Mouse (Mus musculus): ENCODE data around the gene Dhrs4.

The Dhrs4 gene

DNA sequence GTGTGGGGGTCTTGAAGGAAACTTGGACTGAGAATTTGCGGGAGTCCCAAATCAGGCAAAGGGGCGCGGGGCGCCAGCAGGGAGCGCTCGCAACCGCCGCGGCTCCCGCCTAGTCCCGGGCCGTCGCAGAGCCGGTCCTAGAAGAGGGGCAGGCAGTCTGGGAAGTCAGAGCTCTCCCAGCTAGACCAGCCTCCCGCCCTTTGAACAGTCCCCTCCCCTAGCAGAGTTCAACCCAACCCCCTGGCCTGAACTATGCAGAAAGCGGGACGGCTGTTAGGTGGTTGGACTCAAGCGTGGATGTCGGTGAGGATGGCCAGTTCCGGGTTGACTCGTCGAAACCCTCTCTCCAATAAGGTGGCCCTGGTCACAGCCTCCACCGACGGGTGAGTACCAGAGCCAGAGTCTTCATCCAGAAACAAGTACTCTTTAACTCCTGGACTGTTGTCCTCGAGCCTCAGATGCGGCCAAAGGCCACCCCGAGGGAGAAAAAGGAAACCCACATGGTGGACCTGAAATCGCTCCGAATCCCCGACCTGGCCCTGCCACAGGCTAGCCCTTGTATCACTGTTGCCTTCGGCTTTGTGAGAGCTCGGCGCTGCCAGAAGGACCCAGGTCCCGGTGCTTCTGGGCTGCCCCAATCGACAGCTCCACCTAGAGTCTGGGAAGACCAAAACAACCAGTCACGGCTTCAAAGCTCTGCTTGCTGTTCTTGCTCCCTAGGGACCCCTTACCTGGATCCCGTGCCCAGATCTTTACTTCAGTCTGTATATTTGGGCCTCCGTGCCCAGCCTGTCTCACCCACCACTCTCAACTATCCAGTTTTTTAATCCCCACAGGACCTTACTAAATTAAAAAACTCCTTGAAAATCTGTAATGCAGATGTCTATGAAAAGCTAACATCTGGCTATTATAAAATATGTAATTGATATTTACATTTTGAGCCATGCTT is at the start of gene Dhrs4:
TSS of gene Dhrs4 (plus strand) at position 108 of the 949 bp plus-strand sequence.
- peak in 1 of 2 experiments; percentile 68 for DNase-seq (ENCODE audit: low spot score in 2 of 2)

DNA sequence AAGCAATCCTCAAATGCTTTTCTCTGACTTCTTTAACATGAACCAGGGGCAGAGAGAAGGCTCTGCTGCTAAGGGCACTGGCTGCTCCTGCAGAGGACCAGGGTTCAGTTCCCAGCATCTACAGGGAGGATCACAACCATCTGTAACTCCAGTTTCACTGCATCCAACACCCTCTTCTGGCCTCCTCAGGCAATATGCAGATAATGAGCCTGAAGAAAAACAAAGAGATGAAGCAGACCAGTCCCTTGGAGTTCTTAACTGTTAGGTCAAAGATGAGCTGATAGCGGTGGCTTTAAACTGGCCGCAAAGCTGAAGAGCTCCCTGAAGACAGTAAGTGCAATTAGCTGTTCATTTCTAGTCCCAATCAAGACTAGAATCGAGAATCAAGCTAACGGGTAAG is 48.3 kb upstream of the Dhrs4 start:
- no peak for DNase-seq (ENCODE audit: low spot score in 2 of 2)

DNA sequence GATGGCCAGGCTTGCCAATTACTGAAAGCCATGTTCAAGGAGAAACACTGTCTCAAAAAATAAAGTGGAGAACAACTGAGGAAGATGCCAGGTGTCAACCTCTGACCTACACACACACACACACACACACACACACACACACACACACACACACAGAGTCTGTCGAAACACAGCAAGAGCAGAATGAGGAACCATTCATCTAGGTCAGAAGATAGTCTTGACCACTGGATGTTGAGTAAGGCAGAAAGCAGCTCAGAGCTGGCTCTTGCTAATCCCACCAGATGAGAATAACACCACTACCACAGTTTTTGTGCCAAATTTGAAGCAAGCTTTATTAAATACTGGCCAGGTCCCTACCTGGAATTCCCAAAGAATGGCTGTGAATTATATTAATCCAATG is 45.5 kb upstream of the Dhrs4 start:
- no peak for DNase-seq (ENCODE audit: low spot score in 2 of 2)

DNA sequence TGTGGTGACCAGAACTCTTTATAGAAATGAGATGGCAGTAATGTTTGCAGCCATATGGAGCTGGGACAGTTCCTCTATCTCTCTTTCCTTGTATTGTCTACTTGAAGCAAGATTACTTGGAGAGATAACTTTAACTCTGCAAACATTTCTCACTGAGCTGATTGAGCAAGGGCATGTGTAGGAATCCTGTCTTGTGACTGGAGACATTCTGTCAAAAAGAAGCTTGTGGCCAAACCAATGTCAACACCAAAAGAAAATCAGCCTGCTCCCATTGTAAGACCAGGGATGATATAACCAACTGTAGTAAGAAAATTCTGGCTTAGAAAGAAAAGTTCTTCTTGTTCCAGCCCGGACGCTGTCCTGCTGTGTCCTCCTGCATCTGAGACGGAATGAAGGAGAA is 43.7 kb upstream of the Dhrs4 start:
- DNase-seq (ENCODE audit: low spot score in 2 of 2), result no peak

DNA sequence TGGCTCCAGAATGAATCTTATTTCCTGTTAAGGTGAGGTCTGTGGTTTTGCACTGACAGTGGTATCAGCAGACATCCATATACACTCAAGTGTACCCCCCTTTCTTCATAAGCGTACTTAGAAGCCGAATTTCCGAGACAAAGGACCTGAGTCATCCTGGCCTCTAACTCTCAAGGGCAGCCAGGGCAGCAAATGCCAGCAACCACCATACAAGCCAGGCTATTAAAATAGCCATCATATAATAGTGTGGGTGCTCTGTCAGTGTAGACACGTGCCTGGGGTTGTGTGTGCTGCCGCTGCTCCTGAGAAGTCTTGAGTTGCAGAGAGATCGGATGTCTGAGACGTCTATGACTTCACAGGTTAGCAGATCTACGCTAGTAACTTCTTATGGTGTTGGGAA is 41.4 kb upstream of the Dhrs4 start:
- no peak for DNase-seq (ENCODE audit: low spot score in 2 of 2)

DNA sequence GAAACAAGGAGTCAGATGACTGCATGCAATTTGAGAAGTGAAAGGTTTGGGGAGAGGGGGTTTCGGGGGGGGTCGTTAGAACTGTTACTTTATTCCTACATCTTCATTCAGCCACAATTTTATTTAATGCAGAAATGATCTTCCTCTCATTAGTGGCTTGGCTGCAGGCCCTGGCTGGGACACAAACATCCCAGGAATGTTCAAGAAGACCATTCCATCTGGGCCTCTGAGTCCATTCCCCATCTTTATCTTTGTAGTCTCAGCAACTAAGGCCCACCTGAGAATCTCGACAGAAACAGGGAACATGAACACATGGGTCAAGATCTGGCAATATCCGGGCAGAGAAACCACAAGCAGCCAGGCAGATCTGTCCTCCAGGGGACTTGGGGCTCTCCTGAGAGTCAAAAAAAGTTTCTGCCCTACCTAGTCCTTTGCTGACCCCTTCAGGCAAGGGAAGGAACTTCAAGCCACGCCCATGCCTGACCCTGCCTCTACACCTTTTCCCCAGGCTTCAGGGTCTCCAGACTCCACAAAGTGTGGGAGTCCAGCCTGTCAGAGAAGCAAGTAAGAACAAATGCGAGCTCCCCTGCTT is 40.3 kb upstream of the Dhrs4 start:
- DNase-seq (ENCODE audit: low spot score in 2 of 2), result peak; percentile 28 to 63

DNA sequence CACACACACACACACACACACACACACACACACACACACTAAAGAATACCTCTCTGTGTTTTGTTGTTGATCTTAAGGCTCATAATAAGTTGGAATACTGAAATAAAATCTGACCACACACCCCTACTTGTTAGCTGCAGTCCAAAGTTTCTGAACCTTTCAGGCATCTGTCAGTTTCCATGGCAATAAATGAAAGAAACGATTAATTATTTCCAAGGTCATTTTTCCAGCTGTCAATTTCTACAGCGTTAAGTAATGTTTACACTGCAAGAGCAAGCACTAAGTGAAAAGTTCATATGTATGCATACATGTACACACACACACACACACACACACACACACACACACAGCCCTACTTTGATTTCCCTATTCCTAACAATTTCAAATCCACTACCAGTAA is 20.9 kb upstream of the Dhrs4 start:
- no peak for DNase-seq (ENCODE audit: low spot score in 2 of 2)

DNA sequence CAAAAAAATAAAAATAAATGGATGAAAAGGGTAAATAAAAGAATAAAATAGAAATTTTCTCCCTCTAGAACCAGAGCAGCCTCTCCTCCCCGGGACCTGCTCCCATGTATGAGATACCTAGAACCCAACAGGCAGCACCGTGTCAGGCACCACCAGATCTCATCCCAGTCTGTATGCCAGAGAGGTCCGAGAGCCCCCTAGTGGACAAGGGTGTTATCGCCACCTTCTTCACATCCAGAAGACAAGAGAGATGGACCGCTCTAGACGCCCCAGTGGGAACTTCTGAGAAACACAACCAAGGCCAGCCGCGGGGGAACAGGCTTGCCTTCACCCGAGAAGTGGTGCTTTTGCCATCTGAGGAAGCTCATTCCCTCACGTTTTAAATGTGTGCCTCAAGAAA is 20.3 kb upstream of the Dhrs4 start:
- peak; percentile 28 to 66 for DNase-seq (ENCODE audit: low spot score in 2 of 2)

DNA sequence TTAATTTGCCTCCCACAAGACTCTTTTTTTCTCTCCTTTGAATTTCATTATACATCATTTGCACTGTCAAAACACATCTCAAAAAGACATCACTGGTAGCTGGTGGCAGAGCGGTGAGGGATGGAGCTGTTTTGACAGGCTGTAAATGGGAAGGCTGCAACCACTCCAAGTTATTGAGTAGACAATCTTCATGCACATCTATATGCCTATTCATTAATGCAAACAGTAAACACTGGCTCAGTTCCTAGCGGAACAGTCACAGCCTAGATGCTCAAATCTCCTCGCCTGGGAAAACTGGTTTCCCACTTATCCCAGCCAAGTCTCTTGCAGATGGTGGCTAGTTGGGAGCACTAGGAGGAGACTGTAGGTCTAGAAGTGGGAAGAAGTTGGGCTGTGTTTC is 19.8 kb upstream of the Dhrs4 start:
- DNase-seq (ENCODE audit: low spot score in 2 of 2), result no peak

DNA sequence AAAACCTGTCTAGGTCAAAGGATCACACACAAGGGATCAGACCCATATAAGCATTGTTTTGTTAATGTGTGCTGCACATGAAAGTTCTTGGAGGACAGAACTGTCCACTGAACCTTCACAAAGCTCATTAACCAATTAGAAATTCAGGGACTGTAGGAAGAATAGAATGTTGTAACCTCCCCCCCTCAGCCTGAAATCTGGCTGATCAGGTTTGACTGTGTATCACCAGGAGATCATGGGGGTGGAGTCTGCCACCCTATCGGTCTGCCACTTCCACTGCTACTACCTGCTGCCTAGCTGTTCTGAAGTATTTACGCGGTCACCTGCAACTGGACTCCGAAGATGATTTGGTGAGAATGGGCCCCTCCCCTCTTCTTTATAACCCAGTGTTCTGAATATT is 18.8 kb upstream of the Dhrs4 start:
- DNase-seq (ENCODE audit: low spot score in 2 of 2), result no peak

DNA sequence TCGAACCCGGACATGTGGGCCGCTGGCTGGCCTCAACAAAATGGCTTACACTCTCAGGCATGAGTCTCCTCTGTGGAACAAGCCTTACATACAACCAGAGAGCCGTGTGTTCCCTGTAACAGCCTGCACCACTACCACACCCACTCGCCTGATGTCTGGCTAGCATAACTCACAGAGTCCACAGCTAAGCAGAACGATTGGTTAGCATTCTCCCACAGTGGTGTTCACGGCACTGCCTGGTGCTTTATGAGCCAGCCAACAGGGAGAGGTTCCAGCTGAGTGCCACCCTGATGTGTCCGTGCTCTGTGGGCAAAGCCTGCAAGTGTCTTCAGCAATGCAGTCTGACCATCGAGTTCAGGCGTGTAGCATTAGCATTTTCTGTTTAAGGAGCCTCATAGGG is 18.3 kb upstream of the Dhrs4 start:
- DNase-seq (ENCODE audit: low spot score in 2 of 2), result no peak

DNA sequence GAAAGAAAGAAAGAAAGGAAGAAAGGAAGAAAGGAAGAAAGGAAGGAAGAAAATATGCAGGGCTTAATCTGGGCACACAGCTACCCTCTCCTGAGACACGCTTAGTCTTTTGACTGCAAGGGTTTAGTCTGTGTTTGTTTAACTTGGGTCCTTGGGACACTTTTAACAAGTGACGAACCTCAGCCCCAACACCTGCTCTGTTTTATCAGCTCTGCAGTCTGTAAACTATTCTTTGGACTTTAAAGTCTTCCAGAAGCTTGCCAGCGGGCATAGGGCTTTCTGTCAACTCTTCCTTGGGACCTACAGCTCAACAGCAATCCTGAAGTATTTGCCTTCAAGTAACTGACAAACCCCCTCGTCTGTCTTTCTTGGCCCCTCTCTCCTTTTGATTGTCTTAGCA is 16.8 kb upstream of the Dhrs4 start:
- no peak for DNase-seq (ENCODE audit: low spot score in 2 of 2)

DNA sequence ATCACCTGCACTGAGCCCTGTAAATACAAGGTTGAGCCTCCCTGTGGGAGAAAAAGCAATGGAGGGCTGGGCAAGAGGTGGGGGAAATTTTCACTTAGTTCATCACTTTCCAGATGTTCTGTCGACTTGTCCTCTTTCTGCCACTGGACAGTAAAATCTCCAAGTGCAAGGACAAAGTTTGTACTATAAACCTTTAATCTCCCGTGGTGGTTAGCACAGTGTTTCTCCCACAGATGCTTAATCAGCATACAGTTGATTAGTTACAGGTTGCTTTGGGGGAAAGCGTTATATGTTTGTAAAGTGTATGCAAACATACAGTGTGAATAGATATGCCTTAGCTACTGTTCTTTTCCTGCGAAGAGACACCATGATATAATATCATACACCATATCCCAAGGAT is 12.1 kb upstream of the Dhrs4 start:
- no peak for DNase-seq (ENCODE audit: low spot score in 2 of 2)

DNA sequence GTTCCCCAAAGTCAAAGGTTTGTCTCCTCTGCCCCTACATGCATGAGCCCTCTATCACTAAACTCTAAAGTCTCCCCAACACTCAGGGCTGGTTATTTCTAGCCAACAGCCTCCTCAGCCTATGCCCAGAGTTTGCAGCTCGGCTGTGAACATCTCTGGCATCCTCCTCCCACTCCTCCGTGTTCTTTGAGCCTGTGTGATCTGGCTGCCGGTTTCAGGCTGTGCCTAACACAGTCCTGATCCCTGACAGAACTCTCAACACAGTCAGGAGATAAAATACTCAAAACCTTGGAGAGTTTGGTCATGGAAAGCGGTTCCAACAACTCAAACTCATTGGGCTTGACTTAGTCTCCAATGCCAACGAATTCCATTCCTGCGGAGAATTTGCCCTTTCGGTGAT is 11.4 kb upstream of the Dhrs4 start:
- DNase-seq (ENCODE audit: low spot score in 2 of 2), result no peak

DNA sequence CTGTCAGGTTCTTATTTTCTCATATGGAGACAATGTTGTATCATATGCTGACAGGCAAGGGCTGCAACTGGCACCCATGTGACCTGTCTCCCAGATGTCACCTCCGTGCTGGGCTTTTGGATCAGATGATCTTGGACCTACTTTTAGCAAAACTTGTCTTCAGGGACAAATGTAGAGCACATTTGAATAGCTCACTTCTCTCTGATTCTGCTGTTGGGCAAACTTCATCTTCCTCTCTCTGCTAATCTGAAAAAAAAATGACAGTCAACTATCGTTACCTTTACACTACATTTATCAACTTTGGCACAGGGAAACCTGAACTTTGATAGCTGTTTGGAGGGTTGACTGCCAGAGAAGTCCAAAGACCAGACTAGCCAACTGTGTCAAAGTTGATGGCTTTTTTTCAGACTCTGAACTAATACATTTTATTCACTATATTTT is 10.2 kb upstream of the Dhrs4 start:
- no peak for DNase-seq (ENCODE audit: low spot score in 2 of 2)

DNA sequence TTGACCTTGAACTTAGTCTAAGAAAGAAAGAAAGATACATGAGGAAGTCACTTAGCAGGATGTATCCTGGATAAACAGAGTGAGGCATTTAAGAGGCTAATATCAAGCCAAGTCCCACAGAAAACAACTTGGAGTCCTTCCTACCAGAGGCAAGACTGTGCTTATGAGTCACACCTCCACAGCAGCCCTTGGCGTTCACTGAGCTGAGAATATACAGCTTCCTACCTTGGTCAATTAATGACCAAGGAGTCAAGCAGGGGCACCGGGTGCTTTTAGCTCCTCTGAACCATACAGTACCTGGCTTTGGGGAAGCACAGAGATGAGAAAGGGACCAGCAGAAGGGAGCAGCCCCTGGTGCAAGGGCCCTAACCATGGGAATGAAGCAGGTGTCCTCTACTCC is 9.5 kb upstream of the Dhrs4 start:
- DNase-seq (ENCODE audit: low spot score in 2 of 2), result no peak

DNA sequence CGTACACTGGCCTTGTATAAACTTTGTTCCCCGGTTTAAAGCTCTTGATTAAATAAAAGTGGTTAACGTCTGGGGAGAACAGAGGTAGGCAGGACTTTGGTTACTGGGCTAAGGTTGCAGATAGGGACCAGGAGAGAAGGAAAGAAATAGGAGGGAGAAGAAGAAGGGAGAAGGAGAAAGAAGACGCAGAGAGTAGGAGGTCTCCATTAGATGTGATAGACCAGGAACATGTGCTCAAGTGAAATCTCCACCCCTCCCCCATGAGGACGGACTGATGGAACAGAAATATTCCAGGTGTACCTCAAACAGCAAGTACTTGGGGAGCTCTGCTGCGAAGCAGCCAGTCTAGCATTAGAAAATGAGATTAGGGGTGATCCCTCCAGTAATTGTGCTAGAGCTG is 8.7 kb upstream of the Dhrs4 start:
- DNase-seq (ENCODE audit: low spot score in 2 of 2), result no peak

DNA sequence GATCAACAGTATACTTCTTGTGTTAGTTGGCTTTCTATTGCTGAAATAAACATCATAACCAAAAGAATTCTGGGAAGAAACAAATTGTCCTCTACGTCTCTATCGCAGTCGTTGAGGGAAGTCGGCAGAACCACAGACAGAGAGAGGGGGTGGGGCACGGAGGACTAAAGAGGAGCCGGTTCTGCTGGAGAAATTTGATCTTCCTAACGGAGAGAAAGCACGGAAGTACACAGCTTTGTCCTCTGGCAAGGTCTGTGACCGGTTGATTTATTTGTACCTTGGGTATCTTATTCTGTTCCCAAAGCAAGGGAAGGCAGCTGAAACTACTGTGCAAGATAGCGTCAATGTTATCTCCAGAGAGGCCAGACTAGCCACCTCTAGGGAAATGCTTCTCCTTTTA is 7.8 kb upstream of the Dhrs4 start:
- DNase-seq (ENCODE audit: low spot score in 2 of 2), result no peak

DNA sequence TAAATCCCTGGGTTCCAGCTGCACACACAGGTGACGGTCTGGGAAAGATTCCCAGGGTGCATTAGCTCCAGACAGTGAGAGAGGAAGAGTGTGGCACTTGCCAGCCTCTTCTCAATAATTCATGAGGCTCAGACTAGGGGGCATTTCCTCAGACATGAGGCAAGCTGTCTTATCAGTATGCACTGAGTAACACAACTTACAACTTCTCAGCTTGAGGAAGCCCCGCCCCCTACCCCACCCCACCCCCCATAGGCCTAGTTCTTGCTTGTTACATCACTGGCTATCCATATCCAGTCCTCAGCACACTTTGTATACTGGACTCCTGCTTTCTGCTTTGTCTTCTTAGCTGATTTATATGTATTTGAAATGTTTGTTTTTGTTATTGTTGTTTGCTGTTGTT is 2.9 kb upstream of the Dhrs4 start:
- DNase-seq (ENCODE audit: low spot score in 2 of 2), result no peak

DNA sequence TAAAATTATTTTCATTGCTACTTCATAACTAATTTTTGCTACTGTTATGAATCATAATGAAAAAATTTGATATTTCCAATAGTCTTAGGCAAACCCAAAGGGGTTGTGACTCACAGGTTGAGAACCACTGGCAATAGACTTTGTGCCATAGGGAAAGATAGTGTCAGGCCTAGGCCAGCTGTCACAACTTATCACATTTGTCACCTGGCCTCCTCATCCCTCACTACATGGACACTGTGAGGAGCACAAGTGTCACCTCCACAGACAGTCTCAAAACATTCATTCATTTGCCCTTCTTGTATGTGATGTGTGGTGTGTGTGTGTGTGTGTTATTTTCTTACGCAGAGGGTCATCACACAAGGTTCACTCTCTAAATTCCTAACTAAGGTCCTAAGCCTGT is 1.1 kb upstream of the Dhrs4 start:
- no peak for DNase-seq (ENCODE audit: low spot score in 2 of 2)

DNA sequence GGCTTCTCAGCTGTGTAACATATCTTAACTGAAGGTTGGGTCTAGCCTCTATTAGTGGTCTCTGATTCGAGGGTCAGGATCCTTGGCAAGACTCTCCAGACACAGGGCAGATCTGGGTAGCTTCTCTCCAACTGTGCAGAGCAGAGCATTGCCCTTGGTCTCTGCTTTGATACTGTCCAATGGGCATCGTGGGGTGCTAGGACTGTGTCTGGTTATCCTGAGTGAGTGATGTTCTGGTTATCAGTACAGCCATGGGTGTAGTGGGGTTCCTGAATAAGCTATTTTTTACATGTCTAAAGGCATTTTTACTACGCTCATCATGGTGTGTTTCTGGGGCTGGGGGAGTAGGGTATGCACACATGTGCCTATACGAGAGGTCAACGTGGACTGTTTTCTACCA is 729 bp upstream of the Dhrs4 start:
- DNase-seq (ENCODE audit: low spot score in 2 of 2), result no peak

DNA sequence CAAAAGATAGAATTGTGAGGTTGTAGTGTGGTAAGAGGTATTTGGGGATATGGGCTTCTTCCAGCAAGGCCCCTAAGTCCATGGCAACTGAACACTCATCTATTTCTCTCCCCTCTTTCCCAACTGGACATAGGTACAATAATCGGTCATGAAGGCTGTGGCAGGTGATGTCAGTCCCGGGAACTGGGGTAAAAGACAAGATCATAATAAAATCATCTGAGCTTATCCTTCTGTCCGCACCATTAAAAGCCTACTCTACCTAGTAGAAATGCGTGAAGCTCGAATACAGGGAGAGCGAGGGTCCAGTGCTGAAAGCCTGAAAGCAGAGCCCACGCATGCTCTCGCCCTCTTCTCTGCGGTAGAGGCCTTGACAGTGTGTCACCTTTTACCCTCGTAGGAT is 1.1 kb downstream of the Dhrs4 start:
- no peak for DNase-seq (ENCODE audit: low spot score in 2 of 2)

DNA sequence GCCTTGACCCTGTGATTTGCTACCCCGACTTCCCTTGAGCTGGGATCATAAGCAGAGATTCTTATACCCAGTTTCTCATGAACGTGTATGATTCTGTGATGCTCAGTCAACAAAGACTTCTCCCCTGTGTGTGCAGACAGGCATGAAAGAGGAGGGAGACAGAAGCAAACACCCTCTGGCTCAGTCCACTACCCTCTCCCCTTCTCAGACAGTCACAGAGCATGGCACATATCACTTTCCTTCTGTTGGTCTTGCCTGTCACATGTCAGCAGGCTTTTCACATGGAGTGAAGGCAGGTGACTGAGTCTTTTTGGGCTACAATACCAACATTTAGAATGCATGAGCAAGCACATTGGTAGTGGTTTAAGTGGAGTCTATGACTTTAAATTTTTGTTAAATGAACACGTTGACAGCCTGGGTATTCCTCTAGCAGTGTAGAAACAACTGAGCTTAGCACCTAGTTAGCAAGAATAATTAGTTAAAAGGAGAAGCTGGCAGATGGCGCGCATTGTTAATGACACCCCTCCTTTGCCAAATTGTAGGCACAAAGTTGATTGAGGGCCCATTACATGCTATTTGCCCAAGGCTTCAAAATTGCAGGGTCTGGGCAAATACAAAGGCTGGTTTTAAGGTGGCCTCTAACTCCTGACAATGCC is 6.0 kb downstream of the Dhrs4 start:
- DNase-seq (ENCODE audit: low spot score in 2 of 2), result no peak
